Mouse (Mus musculus): ENCODE measurements around the gene Grik4. TPM values are rescaled to one million over a fixed set of nuclear protein-coding genes. Genes with fewer than 3 reads are reported as not detected.
A peak's percentile ranks its signal among the peaks of the same experiment; 100 is the strongest.

Grik4 gene
- polyA plus RNA-seq, 1 experiment from 2014 or later: 2.5 TPM

DNA sequence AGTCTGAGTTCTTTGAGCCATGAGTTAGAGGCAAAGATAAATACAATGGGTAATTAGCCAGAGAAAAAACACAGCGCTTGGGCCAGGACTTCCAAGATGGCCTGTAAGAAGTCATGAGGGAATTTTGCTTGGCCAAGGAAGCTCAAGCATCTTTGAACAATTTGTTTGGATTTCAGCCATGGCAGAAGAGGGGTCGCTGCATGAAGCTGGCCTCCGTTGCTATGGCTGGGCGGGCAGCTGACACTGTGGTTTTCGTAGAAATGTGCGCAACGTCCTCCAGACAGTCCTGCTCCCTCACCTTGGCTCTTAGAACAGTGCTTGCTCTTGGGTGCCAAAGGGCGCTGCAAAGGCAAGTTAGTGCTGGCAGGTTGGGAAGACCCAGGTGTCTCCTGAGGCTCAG, 410.8 kb downstream of the Grik4 start:
- no peak for ATAC-seq (ENCODE audit: insufficient read depth, low FRiP score, low TSS enrichment)
- WGBS: 82% methylated on average over 8 of the region's 8 CpGs
- Histone ChIP-seq H3K27me3 (ENCODE audit: control insufficient read depth, insufficient read depth, low read length) (no peaks in the 10 kb centered on the region), H3K9me3 (ENCODE audit: control insufficient read depth, low read length) (no peaks in the 10 kb centered on the region), H3K4me2 (ENCODE audit: low read depth) (no peak overlapping the region), H3K4me3 (ENCODE audit: low read depth, low read length) (no peak overlapping the region), H3K4me1 (ENCODE audit: control insufficient read depth, insufficient read depth, low read length) (peaks cover 7% of the 10 kb centered on the region; the same call in 1 of the 2 replicates), H3K9ac (ENCODE audit: low read length) (no peak overlapping the region), H3K27ac (ENCODE audit: low read depth, low read length) (no peak overlapping the region), H3K36me3 (ENCODE audit: control insufficient read depth, insufficient read depth, low read length) (no peaks in the 10 kb centered on the region)
- no peak for DNase-seq (ENCODE audit: low spot score)

DNA sequence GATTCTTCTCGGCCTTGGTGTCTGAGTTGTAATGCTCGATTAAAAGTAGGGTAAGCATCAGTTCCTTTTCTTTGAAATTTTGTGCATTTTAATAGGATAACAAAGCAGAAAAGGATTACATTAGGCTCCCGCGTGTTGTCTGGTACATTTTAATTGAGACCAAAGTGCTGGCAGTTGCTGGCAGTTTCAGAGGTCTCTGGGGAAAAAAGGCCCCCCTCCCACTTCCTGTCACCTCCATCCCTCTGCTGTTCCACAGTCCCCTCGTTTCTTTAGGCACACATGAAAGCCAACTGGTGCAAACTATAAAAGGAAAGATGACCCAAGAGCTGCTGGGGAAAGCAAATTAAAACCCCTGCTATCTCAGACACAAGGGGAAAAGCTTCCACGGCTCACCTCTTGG, 411.3 kb downstream of the Grik4 start:
- DNase-seq (ENCODE audit: low spot score) (no peak), ATAC-seq (ENCODE audit: insufficient read depth, low FRiP score, low TSS enrichment) (no peak)
- Histone ChIP-seq H3K4me3 (ENCODE audit: low read depth, low read length) (no peak overlapping the region), H3K4me1 (ENCODE audit: control insufficient read depth, insufficient read depth, low read length) (peaks cover 7% of the 10 kb centered on the region; the same call in 1 of the 2 replicates), H3K27me3 (ENCODE audit: control insufficient read depth, insufficient read depth, low read length) (no peaks in the 10 kb centered on the region), H3K4me2 (ENCODE audit: low read depth) (no peak overlapping the region), H3K36me3 (ENCODE audit: control insufficient read depth, insufficient read depth, low read length) (no peaks in the 10 kb centered on the region), H3K9me3 (ENCODE audit: control insufficient read depth, low read length) (no peaks in the 10 kb centered on the region), H3K27ac (ENCODE audit: low read depth, low read length) (no peak overlapping the region), H3K9ac (ENCODE audit: low read length) (no peak overlapping the region)
- 33% methylated on average over 6 of the region's 6 CpGs for WGBS

GRCm38 (mm10) chr9:42531951-42532350, 412.3 kb downstream of the Grik4 start:
- Histone ChIP-seq H3K9ac (ENCODE audit: low read length) (no peak overlapping the region), H3K27ac (ENCODE audit: low read depth, low read length) (no peak overlapping the region), H3K4me1 (ENCODE audit: control insufficient read depth, insufficient read depth, low read length) (peaks cover 7% of the 10 kb centered on the region; the same call in 1 of the 2 replicates), H3K4me3 (ENCODE audit: low read depth, low read length) (no peak overlapping the region), H3K4me2 (ENCODE audit: low read depth) (no peak overlapping the region), H3K36me3 (ENCODE audit: control insufficient read depth, insufficient read depth, low read length) (no peaks in the 10 kb centered on the region), H3K9me3 (ENCODE audit: control insufficient read depth, low read length) (no peaks in the 10 kb centered on the region), H3K27me3 (ENCODE audit: control insufficient read depth, insufficient read depth, low read length) (no peaks in the 10 kb centered on the region)
- DNase-seq (ENCODE audit: low spot score) (no peak), ATAC-seq (ENCODE audit: insufficient read depth, low FRiP score, low TSS enrichment) (no peak)
- WGBS: 52% methylated on average over 3 of the region's 3 CpGs

DNA sequence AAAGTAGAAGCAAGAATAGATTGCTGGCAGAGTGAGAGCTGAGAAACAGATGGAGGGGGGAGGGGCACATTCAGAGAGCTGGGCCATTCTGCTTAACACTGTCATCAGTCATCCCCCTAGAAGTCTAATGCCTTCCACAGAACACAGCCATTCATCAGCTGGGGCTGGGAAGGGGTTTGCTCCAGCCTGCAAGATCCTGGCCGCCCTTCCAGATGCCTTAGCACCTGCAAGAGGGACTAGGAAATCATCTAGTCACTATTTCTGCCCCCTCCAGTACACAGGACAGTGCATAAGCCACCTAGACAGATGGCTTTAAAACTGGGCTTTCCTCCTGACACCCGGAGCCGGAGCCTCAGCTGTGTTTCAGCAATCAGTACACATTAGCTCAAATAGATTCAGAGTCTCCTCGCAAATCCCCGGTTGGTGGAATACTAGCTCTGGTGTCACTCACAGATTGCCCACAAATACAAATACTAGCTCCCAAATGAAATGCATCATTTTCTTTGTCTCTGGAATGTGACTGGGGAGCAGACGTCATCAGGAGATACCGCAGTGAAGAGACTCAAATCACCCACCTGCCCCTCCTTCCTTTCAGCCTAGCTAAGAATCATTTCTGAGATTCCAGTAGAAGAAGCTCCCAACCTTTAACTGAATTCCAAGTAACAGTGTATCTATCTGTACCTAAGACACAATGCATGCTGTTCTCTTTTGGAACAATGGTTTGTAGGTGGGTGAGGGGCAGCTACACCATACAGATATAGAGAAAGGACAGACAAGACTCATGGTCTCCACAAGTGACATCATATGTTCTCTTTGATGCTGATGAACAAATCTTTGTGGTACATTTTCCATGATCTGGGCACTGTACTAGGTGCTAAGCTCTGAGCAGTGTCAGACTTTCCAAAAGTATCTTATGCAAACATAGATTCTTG, 413.8 kb downstream of the Grik4 start:
- DNase-seq (ENCODE audit: low spot score) (peak; percentile 71), ATAC-seq (ENCODE audit: insufficient read depth, low FRiP score, low TSS enrichment) (peak; percentile 38; the same call in 1 of the 2 replicates)
- H3K9me3 ChIP-seq (ENCODE audit: control insufficient read depth, low read length): no peaks in the 10 kb centered on the region
- H3K4me3 ChIP-seq (ENCODE audit: low read depth, low read length): no peak overlapping the region
- WGBS: 39% methylated on average over 7 of the region's 7 CpGs
- peak overlapping the region; percentile 1; the same call in 1 of the 2 replicates for H3K9ac ChIP-seq (ENCODE audit: low read length)
- H3K36me3 ChIP-seq (ENCODE audit: control insufficient read depth, insufficient read depth, low read length): no peaks in the 10 kb centered on the region
- H3K27me3 ChIP-seq (ENCODE audit: control insufficient read depth, insufficient read depth, low read length): no peaks in the 10 kb centered on the region
- H3K4me2 ChIP-seq (ENCODE audit: low read depth): no peak overlapping the region
- peak overlapping the region; percentile 80 for H3K27ac ChIP-seq (ENCODE audit: low read depth, low read length)
- peaks cover 7% of the 10 kb centered on the region; the same call in 1 of the 2 replicates for H3K4me1 ChIP-seq (ENCODE audit: control insufficient read depth, insufficient read depth, low read length)

DNA sequence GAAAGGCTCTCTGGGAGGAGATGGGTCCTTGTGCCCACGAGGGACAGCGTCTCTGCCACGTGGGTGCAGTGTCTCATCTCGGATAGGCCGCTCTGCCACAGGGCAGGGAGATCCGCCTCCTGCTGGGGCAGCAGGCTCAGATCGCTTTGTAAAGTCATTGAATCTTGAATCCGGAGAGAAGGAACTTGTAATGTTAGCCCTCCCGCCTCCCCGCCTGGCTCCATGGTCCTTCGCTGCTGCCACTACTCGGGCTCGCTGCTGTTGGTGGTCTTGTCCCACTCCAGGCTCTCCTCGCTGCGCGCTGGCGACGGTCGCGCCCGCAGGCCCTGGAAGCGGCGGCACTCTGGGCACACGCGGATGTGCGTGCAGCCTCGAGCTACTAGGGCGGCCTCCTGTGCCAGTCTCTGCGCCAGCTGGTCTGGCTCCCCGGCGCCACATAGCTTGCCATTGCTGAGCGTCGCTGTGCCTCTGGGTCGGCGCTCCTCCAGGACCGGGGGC, 423.7 kb downstream of the Grik4 start:
- WGBS: 4% methylated on average over 36 of the region's 36 CpGs
- DNase-seq (ENCODE audit: low spot score): peak; percentile 53
- no peak overlapping the region for H3K27ac ChIP-seq (ENCODE audit: low read depth, low read length)
- no peaks in the 10 kb centered on the region for H3K9me3 ChIP-seq (ENCODE audit: control insufficient read depth, low read length)
- ATAC-seq (ENCODE audit: insufficient read depth, low FRiP score, low TSS enrichment): 0 out of 2 replicates have a peak, but pooled peaks have one; percentile 9
- H3K27me3 ChIP-seq (ENCODE audit: control insufficient read depth, insufficient read depth, low read length): no peaks in the 10 kb centered on the region
- peak overlapping the region; percentile 57 for H3K4me2 ChIP-seq (ENCODE audit: low read depth)
- peaks cover 6% of the 10 kb centered on the region; the same call in 1 of the 2 replicates for H3K4me1 ChIP-seq (ENCODE audit: control insufficient read depth, insufficient read depth, low read length)
- peak overlapping the region; percentile 22 for H3K4me3 ChIP-seq (ENCODE audit: low read depth, low read length)
- peak overlapping the region; percentile 37 for H3K9ac ChIP-seq (ENCODE audit: low read length)
- H3K36me3 ChIP-seq (ENCODE audit: control insufficient read depth, insufficient read depth, low read length): no peaks in the 10 kb centered on the region

- ATAC-seq (ENCODE audit: insufficient read depth, low FRiP score, low TSS enrichment): no peak
- DNase-seq (ENCODE audit: low spot score): no peak
- Histone ChIP-seq H3K4me2 (ENCODE audit: low read depth) (no peak overlapping the region), H3K4me3 (ENCODE audit: low read depth, low read length) (no peak overlapping the region), H3K27me3 (ENCODE audit: control insufficient read depth, insufficient read depth, low read length) (no peaks in the 10 kb centered on the region), H3K9me3 (ENCODE audit: control insufficient read depth, low read length) (no peaks in the 10 kb centered on the region), H3K36me3 (ENCODE audit: control insufficient read depth, insufficient read depth, low read length) (no peaks in the 10 kb centered on the region), H3K4me1 (ENCODE audit: control insufficient read depth, insufficient read depth, low read length) (peaks cover 6% of the 10 kb centered on the region; the same call in 1 of the 2 replicates), H3K27ac (ENCODE audit: low read depth, low read length) (no peak overlapping the region), H3K9ac (ENCODE audit: low read length) (no peak overlapping the region)
- WGBS: 62% methylated on average over 14 of the region's 14 CpGs
Measured at GRCm38 (mm10) chr9:42518163-42518562, 426.1 kb downstream of the Grik4 start.

GRCm38 (mm10) chr9:42513159-42513558, 431.1 kb downstream of the Grik4 start:
- WGBS: 56% methylated on average over 5 of the region's 5 CpGs
- Histone ChIP-seq H3K4me1 (ENCODE audit: control insufficient read depth, insufficient read depth, low read length) (no peaks in the 10 kb centered on the region), H3K36me3 (ENCODE audit: control insufficient read depth, insufficient read depth, low read length) (no peaks in the 10 kb centered on the region), H3K27ac (ENCODE audit: low read depth, low read length) (no peak overlapping the region), H3K4me3 (ENCODE audit: low read depth, low read length) (no peak overlapping the region), H3K9me3 (ENCODE audit: control insufficient read depth, low read length) (no peaks in the 10 kb centered on the region), H3K27me3 (ENCODE audit: control insufficient read depth, insufficient read depth, low read length) (no peaks in the 10 kb centered on the region), H3K9ac (ENCODE audit: low read length) (no peak overlapping the region), H3K4me2 (ENCODE audit: low read depth) (no peak overlapping the region)
- DNase-seq (ENCODE audit: low spot score) (no peak), ATAC-seq (ENCODE audit: insufficient read depth, low FRiP score, low TSS enrichment) (no peak)

DNA sequence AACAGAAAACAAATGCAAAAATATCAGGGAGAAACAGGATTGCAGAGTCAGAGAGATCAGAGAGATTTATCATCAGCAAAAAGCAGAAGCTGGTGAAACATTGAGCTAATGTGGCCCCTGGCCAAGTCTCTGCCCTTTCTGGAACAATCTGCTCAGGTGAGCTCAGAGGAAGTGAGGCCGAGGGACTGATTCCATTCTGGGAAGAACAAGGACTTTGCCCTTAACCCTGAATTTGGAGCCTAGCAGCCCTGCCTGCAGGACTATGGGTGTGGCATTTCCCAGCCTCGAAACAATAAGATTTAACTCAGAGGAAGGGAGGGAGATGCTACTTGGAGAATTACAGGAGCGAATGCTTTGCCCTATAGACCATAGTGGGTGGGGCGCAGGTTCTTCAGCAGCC, 432.0 kb downstream of the Grik4 start:
- Histone ChIP-seq H3K27ac (ENCODE audit: low read depth, low read length) (no peak overlapping the region), H3K27me3 (ENCODE audit: control insufficient read depth, insufficient read depth, low read length) (no peaks in the 10 kb centered on the region), H3K9me3 (ENCODE audit: control insufficient read depth, low read length) (no peaks in the 10 kb centered on the region), H3K4me1 (ENCODE audit: control insufficient read depth, insufficient read depth, low read length) (no peaks in the 10 kb centered on the region), H3K36me3 (ENCODE audit: control insufficient read depth, insufficient read depth, low read length) (no peaks in the 10 kb centered on the region), H3K4me3 (ENCODE audit: low read depth, low read length) (no peak overlapping the region), H3K9ac (ENCODE audit: low read length) (no peak overlapping the region), H3K4me2 (ENCODE audit: low read depth) (no peak overlapping the region)
- WGBS: 79% methylated on average over 4 of the region's 4 CpGs
- ATAC-seq (ENCODE audit: insufficient read depth, low FRiP score, low TSS enrichment) (no peak), DNase-seq (ENCODE audit: low spot score) (no peak)
